Mouse (Mus musculus) adrenal gland, adult 10 weeks (tissue): Measurements from ENCODE around the gene Rtn4rl1. TPM values are rescaled to one million over a fixed set of nuclear protein-coding genes. Genes with fewer than 3 reads are reported as not detected.

Experiments
- polyA plus RNA-seq: library from polyadenylated mRNA; stranded (reverse); fragments of 350-450 nt; fragmentation: Illumina TruSeq; extraction: RNeasy Lipid Tissue Mini Kit (QIAGEN cat#74804); gene quantifications from one replicate; pipeline ENCODE4 v1.2.3, GENCODE M21; 2014; ENCODE audit warnings: low read depth, low replicate concordance

Rtn4rl1 gene
- 15.9 TPM for polyA plus RNA-seq

GRCm38 (mm10) chr11:75193256-75194071 is at the start of gene Rtn4rl1:
Gene Rtn4rl1 (plus strand): TSS chr11:75193783.

GRCm38 (mm10) chr11:75169405-75170080 is 24.0 kb upstream of the Rtn4rl1 start, which contains the start of gene Hic1:
Gene Hic1 (minus strand): TSS chr11:75169519.

GRCm38 (mm10) chr11:75178672-75179208 is 14.8 kb upstream of the Rtn4rl1 start, which contains the start of gene Ovca2:
Gene Ovca2 (minus strand): TSS chr11:75178835.

GRCm38 (mm10) chr11:75190905-75191441 is 2.6 kb upstream of the Rtn4rl1 start, which contains the start of gene Dph1:
Gene Dph1 (minus strand): TSS chr11:75191241.

Other genes with a start within 250 kb of the Rtn4rl1 start
- 0.23 TPM for gene Hic1, start 24.3 kb upstream of the Rtn4rl1 start, polyA plus RNA-seq
- 32.4 TPM for gene Ovca2, start 14.9 kb upstream of the Rtn4rl1 start, polyA plus RNA-seq
- 0.99 TPM for gene Dph1, start 2.5 kb upstream of the Rtn4rl1 start, polyA plus RNA-seq
- gene Rpa1, start 154.5 kb downstream of the Rtn4rl1 start, polyA plus RNA-seq, result 44.3 TPM
- 5.8 TPM for gene Smyd4, start 154.7 kb downstream of the Rtn4rl1 start, polyA plus RNA-seq
- gene Serpinf1, start 228.9 kb downstream of the Rtn4rl1 start, polyA plus RNA-seq, result 5.1 TPM
- gene Serpinf2, start 245.8 kb downstream of the Rtn4rl1 start, polyA plus RNA-seq, result not detected